Mouse (Mus musculus) embryonic facial prominence, embryonic 13.5 days (tissue): ENCODE measurements at regions not wholly inside any gene's neighbourhood (a gene's known extent, or its start where the extent isn't known, plus 50 kb on each side); places are given as distances from the start of the nearest gene placed in this dataset.

ENCODE experiments used
- ATAC-seq: fragments of 200-750 bp; cut with Nextera tagmentation; 2 replicates; pipeline ENCODE4 v1.8.0; 2017; ENCODE audit warnings: low read depth; ENCODE audit not compliant: insufficient number of reproducible peaks, insufficient read depth, low FRiP score, low TSS enrichment
- H3K27ac ChIP-seq: fragments of 300-500 bp; sonication (generic); 2 replicates; pipeline ENCODE4 v1.5.1; 2015; ENCODE audit warnings: moderate library complexity, mild to moderate bottlenecking, inconsistent platforms
- H3K27me3 ChIP-seq: fragments of 300-500 bp; sonication (generic); 2 replicates; pipeline ENCODE4 v1.6.1; 2015; ENCODE audit warnings: mild to moderate bottlenecking, inconsistent platforms
- H3K36me3 ChIP-seq: fragments of 300-500 bp; sonication (generic); 2 replicates; pipeline ENCODE4 v1.6.1; 2015; ENCODE audit warnings: mild to moderate bottlenecking, inconsistent platforms
- H3K4me1 ChIP-seq: fragments of 300-500 bp; sonication (generic); 2 replicates; pipeline ENCODE4 v1.6.1; 2015; ENCODE audit warnings: inconsistent platforms
- H3K4me2 ChIP-seq: fragments of 300-500 bp; sonication (generic); 2 replicates; pipeline ENCODE4 v1.6.1; 2015; ENCODE audit warnings: moderate library complexity, mild to moderate bottlenecking, inconsistent platforms
- H3K4me3 ChIP-seq: fragments of 300-500 bp; sonication (generic); 2 replicates; pipeline ENCODE4 v1.5.1; 2015; ENCODE audit warnings: mild to moderate bottlenecking, inconsistent platforms
- H3K9ac ChIP-seq: fragments of 300-500 bp; sonication (generic); 2 replicates; pipeline ENCODE4 v1.6.1; 2015; ENCODE audit warnings: mild to moderate bottlenecking, inconsistent platforms
- H3K9me3 ChIP-seq: fragments of 300-500 bp; sonication (generic); 2 replicates; pipeline ENCODE4 v1.6.1; 2016; ENCODE audit warnings: inconsistent platforms
- WGBS: fragments of 180-500 bp; shearing (Covaris S2); methylation state at CpG from one replicate; pipeline ENCODE4 v1.1.7; 2015; ENCODE audit warnings: mixed read lengths; 5-methylcytosine and 5-hydroxymethylcytosine counted together

GRCm38 (mm10) chr17:79961391-79961790, 65.5 kb upstream of the Atl2 start:
- Histone ChIP-seq H3K4me2 (peak overlapping the region; percentile 7), H3K4me3 (no peak overlapping the region), H3K36me3 (no peaks in the 10 kb centered on the region), H3K27me3 (no peaks in the 10 kb centered on the region), H3K4me1 (peaks cover 37% of the 10 kb centered on the region), H3K9ac (no peak overlapping the region), H3K9me3 (no peaks in the 10 kb centered on the region), H3K27ac (0 out of 2 replicates have a peak overlapping the region, but pooled peaks have one; percentile 1)
- ATAC-seq = no peak
- WGBS = 23% methylated on average over 9 of the region's 9 CpGs

GRCm38 (mm10) chr17:79960688-79961087, 64.8 kb upstream of the Atl2 start:
- H3K9ac ChIP-seq = no peak overlapping the region
- no peak overlapping the region for H3K4me3 ChIP-seq
- no peak for ATAC-seq
- peaks cover 37% of the 10 kb centered on the region for H3K4me1 ChIP-seq
- WGBS = 31% methylated on average over 3 of the region's 3 CpGs
- no peaks in the 10 kb centered on the region for H3K9me3 ChIP-seq
- no peak overlapping the region for H3K4me2 ChIP-seq
- no peaks in the 10 kb centered on the region for H3K27me3 ChIP-seq
- no peaks in the 10 kb centered on the region for H3K36me3 ChIP-seq
- no peak overlapping the region for H3K27ac ChIP-seq

- no peak overlapping the region for H3K27ac ChIP-seq
- no peaks in the 10 kb centered on the region for H3K36me3 ChIP-seq
- no peaks in the 10 kb centered on the region for H3K9me3 ChIP-seq
- no peak for ATAC-seq
- no peak overlapping the region for H3K4me3 ChIP-seq
- H3K27me3 ChIP-seq = no peaks in the 10 kb centered on the region
- H3K4me1 ChIP-seq = peaks cover 11% of the 10 kb centered on the region
- H3K9ac ChIP-seq = no peak overlapping the region
- 53% methylated on average over 1 of the region's 1 CpGs for WGBS
- H3K4me2 ChIP-seq = no peak overlapping the region
Measured at GRCm38 (mm10) chr17:79955267-79955666, 59.3 kb upstream of the Atl2 start.

GRCm38 (mm10) chr17:79954624-79955244, 58.8 kb upstream of the Atl2 start:
- WGBS = 60% methylated on average over 6 of the region's 6 CpGs
- no peak overlapping the region for H3K9ac ChIP-seq
- H3K4me1 ChIP-seq = peaks cover 13% of the 10 kb centered on the region
- no peaks in the 10 kb centered on the region for H3K9me3 ChIP-seq
- no peak overlapping the region for H3K4me2 ChIP-seq
- H3K27me3 ChIP-seq = no peaks in the 10 kb centered on the region
- H3K27ac ChIP-seq = no peak overlapping the region
- no peak overlapping the region for H3K4me3 ChIP-seq
- no peak for ATAC-seq
- no peaks in the 10 kb centered on the region for H3K36me3 ChIP-seq

GRCm38 (mm10) chr17:79948591-79949475, 52.9 kb upstream of the Atl2 start:
- Histone ChIP-seq H3K4me1 (peaks cover 20% of the 10 kb centered on the region), H3K27ac (peak overlapping the region; percentile 53; the same call in 1 of the 2 replicates), H3K27me3 (no peaks in the 10 kb centered on the region), H3K4me3 (no peak overlapping the region), H3K9ac (no peak overlapping the region), H3K9me3 (no peaks in the 10 kb centered on the region), H3K4me2 (no peak overlapping the region), H3K36me3 (no peaks in the 10 kb centered on the region)
- ATAC-seq = no peak
- WGBS = 53% methylated on average over 11 of the region's 11 CpGs
